Mouse (Mus musculus): ENCODE data around the gene Npy. TPM values are rescaled to one million over a fixed set of nuclear protein-coding genes. Genes with fewer than 3 reads are reported as not detected.

The Npy gene
- polyA plus RNA-seq, 1 experiment from 2014 or later = 0.44 TPM

- no peaks in the 10 kb centered on the region for H3K36me3 ChIP-seq (ENCODE audit: control insufficient read depth, insufficient read depth)
- no peaks in the 10 kb centered on the region for H3K27me3 ChIP-seq (ENCODE audit: control insufficient read depth, insufficient read depth, low read depth, low read length)
- H3K9me3 ChIP-seq (replicated peaks; ENCODE audit: control insufficient read depth, low read length) = no peaks in the 10 kb centered on the region
- ATAC-seq (ENCODE audit: low read depth) = no peak
- no peak overlapping the region for H3K4me2 ChIP-seq (ENCODE audit: low read depth, low read length)
- no peak overlapping the region for H3K27ac ChIP-seq (ENCODE audit: low read length)
- no peak overlapping the region for H3K9ac ChIP-seq (ENCODE audit: low read depth, low read length)
- H3K4me3 ChIP-seq (ENCODE audit: low read depth, low read length) = no peak overlapping the region
- no peaks in the 10 kb centered on the region for H3K4me1 ChIP-seq (ENCODE audit: control insufficient read depth, low read depth, low read length)
- WGBS (ENCODE audit: insufficient replicate concordance) = 47% methylated on average over 8 of the region's 8 CpGs
These were observed 18.4 kb upstream of the Npy start for GRCm38 (mm10) chr6:49804105-49804504.

- 33% methylated on average over 13 of the region's 13 CpGs for WGBS (ENCODE audit: insufficient replicate concordance)
These were observed 14.4 kb upstream of the Npy start for GRCm38 (mm10) chr6:49808076-49808475.

GRCm38 (mm10) chr6:49817183-49817582, 5.3 kb upstream of the Npy start:
- Histone ChIP-seq H3K36me3 (ENCODE audit: control insufficient read depth, insufficient read depth) (no peaks in the 10 kb centered on the region), H3K9ac (ENCODE audit: low read depth, low read length) (no peak overlapping the region), H3K27me3 (ENCODE audit: control insufficient read depth, insufficient read depth, low read depth, low read length) (peaks cover 13% of the 10 kb centered on the region), H3K4me1 (ENCODE audit: control insufficient read depth, low read depth, low read length) (no peaks in the 10 kb centered on the region), H3K4me3 (ENCODE audit: low read depth, low read length) (no peak overlapping the region), H3K4me2 (ENCODE audit: low read depth, low read length) (no peak overlapping the region), H3K9me3 (replicated peaks; ENCODE audit: control insufficient read depth, low read length) (no peaks in the 10 kb centered on the region), H3K27ac (ENCODE audit: low read length) (no peak overlapping the region)
- ATAC-seq (ENCODE audit: low read depth) = no peak
- whole genome bisulfite sequencing (ENCODE audit: insufficient replicate concordance) = 57% methylated on average over 5 of the region's 5 CpGs

More at GRCm38 (mm10) chr6:49808076-49808475, 14.4 kb upstream of the Npy start:
- Histone ChIP-seq H3K9ac (ENCODE audit: low read depth, low read length) (no peak overlapping the region), H3K4me1 (ENCODE audit: control insufficient read depth, low read depth, low read length) (no peaks in the 10 kb centered on the region), H3K4me2 (ENCODE audit: low read depth, low read length) (peak overlapping the region; percentile 7; the same call in 1 of the 2 replicates), H3K27me3 (ENCODE audit: control insufficient read depth, insufficient read depth, low read depth, low read length) (no peaks in the 10 kb centered on the region), H3K9me3 (replicated peaks; ENCODE audit: control insufficient read depth, low read length) (no peaks in the 10 kb centered on the region), H3K36me3 (ENCODE audit: control insufficient read depth, insufficient read depth) (no peaks in the 10 kb centered on the region), H3K4me3 (ENCODE audit: low read depth, low read length) (no peak overlapping the region), H3K27ac (ENCODE audit: low read length) (no peak overlapping the region)
- ATAC-seq (ENCODE audit: low read depth) = no peak

GRCm38 (mm10) chr6:49817625-49818024, 4.9 kb upstream of the Npy start:
- Histone ChIP-seq H3K9ac (ENCODE audit: low read depth, low read length) (no peak overlapping the region), H3K27ac (ENCODE audit: low read length) (no peak overlapping the region), H3K4me1 (ENCODE audit: control insufficient read depth, low read depth, low read length) (no peaks in the 10 kb centered on the region), H3K4me3 (ENCODE audit: low read depth, low read length) (no peak overlapping the region), H3K9me3 (replicated peaks; ENCODE audit: control insufficient read depth, low read length) (no peaks in the 10 kb centered on the region), H3K36me3 (ENCODE audit: control insufficient read depth, insufficient read depth) (no peaks in the 10 kb centered on the region), H3K4me2 (ENCODE audit: low read depth, low read length) (no peak overlapping the region), H3K27me3 (ENCODE audit: control insufficient read depth, insufficient read depth, low read depth, low read length) (peaks cover 17% of the 10 kb centered on the region)
- 38% methylated on average over 6 of the region's 6 CpGs for WGBS (ENCODE audit: insufficient replicate concordance)
- ATAC-seq (ENCODE audit: low read depth) = no peak

- peak overlapping the region; percentile 24 for H3K4me2 ChIP-seq (ENCODE audit: low read depth, low read length)
- peak overlapping the region; percentile 38 for H3K4me3 ChIP-seq (ENCODE audit: low read depth, low read length)
- peaks cover 37% of the 10 kb centered on the region for H3K27me3 ChIP-seq (ENCODE audit: control insufficient read depth, insufficient read depth, low read depth, low read length)
- 3% methylated on average over 10 of the region's 10 CpGs for WGBS (ENCODE audit: insufficient replicate concordance)
- H3K4me1 ChIP-seq (ENCODE audit: control insufficient read depth, low read depth, low read length) = no peaks in the 10 kb centered on the region
- H3K9me3 ChIP-seq (replicated peaks; ENCODE audit: control insufficient read depth, low read length) = no peaks in the 10 kb centered on the region
- no peak overlapping the region for H3K9ac ChIP-seq (ENCODE audit: low read depth, low read length)
- no peaks in the 10 kb centered on the region for H3K36me3 ChIP-seq (ENCODE audit: control insufficient read depth, insufficient read depth)
- no peak for ATAC-seq (ENCODE audit: low read depth)
- H3K27ac ChIP-seq (ENCODE audit: low read length) = no peak overlapping the region
These were observed 341 bp downstream of the Npy start for GRCm38 (mm10) chr6:49822871-49823230.

- no peak overlapping the region for H3K4me3 ChIP-seq (ENCODE audit: low read depth, low read length)
- H3K27me3 ChIP-seq (ENCODE audit: control insufficient read depth, insufficient read depth, low read depth, low read length) = peaks cover 37% of the 10 kb centered on the region
- WGBS (ENCODE audit: insufficient replicate concordance) = 10% methylated on average over 15 of the region's 15 CpGs
- H3K36me3 ChIP-seq (ENCODE audit: control insufficient read depth, insufficient read depth) = no peaks in the 10 kb centered on the region
- no peak for ATAC-seq (ENCODE audit: low read depth)
- no peak overlapping the region for H3K27ac ChIP-seq (ENCODE audit: low read length)
- no peaks in the 10 kb centered on the region for H3K4me1 ChIP-seq (ENCODE audit: control insufficient read depth, low read depth, low read length)
- H3K9ac ChIP-seq (ENCODE audit: low read depth, low read length) = no peak overlapping the region
- no peak overlapping the region for H3K4me2 ChIP-seq (ENCODE audit: low read depth, low read length)
- no peaks in the 10 kb centered on the region for H3K9me3 ChIP-seq (replicated peaks; ENCODE audit: control insufficient read depth, low read length)
These were observed 861 bp downstream of the Npy start for GRCm38 (mm10) chr6:49823371-49823770.

- Histone ChIP-seq H3K9ac (ENCODE audit: low read depth, low read length) (no peak overlapping the region), H3K27ac (ENCODE audit: low read length) (no peak overlapping the region), H3K27me3 (ENCODE audit: control insufficient read depth, insufficient read depth, low read depth, low read length) (peaks cover 37% of the 10 kb centered on the region), H3K4me2 (ENCODE audit: low read depth, low read length) (no peak overlapping the region), H3K4me3 (ENCODE audit: low read depth, low read length) (no peak overlapping the region), H3K36me3 (ENCODE audit: control insufficient read depth, insufficient read depth) (no peaks in the 10 kb centered on the region), H3K4me1 (ENCODE audit: control insufficient read depth, low read depth, low read length) (no peaks in the 10 kb centered on the region), H3K9me3 (replicated peaks; ENCODE audit: control insufficient read depth, low read length) (no peaks in the 10 kb centered on the region)
- 19% methylated on average over 2 of the region's 2 CpGs for WGBS (ENCODE audit: insufficient replicate concordance)
- no peak for ATAC-seq (ENCODE audit: low read depth)
These were observed 1.3 kb downstream of the Npy start for GRCm38 (mm10) chr6:49823821-49824220.

- Histone ChIP-seq H3K27ac (ENCODE audit: low read length) (no peak overlapping the region), H3K9ac (ENCODE audit: low read depth, low read length) (no peak overlapping the region), H3K36me3 (ENCODE audit: control insufficient read depth, insufficient read depth) (no peaks in the 10 kb centered on the region), H3K27me3 (ENCODE audit: control insufficient read depth, insufficient read depth, low read depth, low read length) (no peaks in the 10 kb centered on the region), H3K4me3 (ENCODE audit: low read depth, low read length) (no peak overlapping the region), H3K9me3 (replicated peaks; ENCODE audit: control insufficient read depth, low read length) (no peaks in the 10 kb centered on the region), H3K4me1 (ENCODE audit: control insufficient read depth, low read depth, low read length) (no peaks in the 10 kb centered on the region), H3K4me2 (ENCODE audit: low read depth, low read length) (no peak overlapping the region)
- no peak for ATAC-seq (ENCODE audit: low read depth)
- 37% methylated on average over 2 of the region's 2 CpGs for WGBS (ENCODE audit: insufficient replicate concordance)
These were observed 9.1 kb downstream of the Npy start for GRCm38 (mm10) chr6:49831579-49831978.

GRCm38 (mm10) chr6:49856830-49857229, 34.3 kb downstream of the Npy start:
- H3K4me3 ChIP-seq (ENCODE audit: low read depth, low read length) = no peak overlapping the region

More at GRCm38 (mm10) chr6:49856830-49857229, 34.3 kb downstream of the Npy start:
- H3K36me3 ChIP-seq (ENCODE audit: control insufficient read depth, insufficient read depth) = no peaks in the 10 kb centered on the region
- no peak for ATAC-seq (ENCODE audit: low read depth)
- H3K9ac ChIP-seq (ENCODE audit: low read depth, low read length) = no peak overlapping the region
- 24% methylated on average over 2 of the region's 2 CpGs for WGBS (ENCODE audit: insufficient replicate concordance)
- H3K9me3 ChIP-seq (replicated peaks; ENCODE audit: control insufficient read depth, low read length) = no peaks in the 10 kb centered on the region
- H3K4me1 ChIP-seq (ENCODE audit: control insufficient read depth, low read depth, low read length) = no peaks in the 10 kb centered on the region
- no peak overlapping the region for H3K4me2 ChIP-seq (ENCODE audit: low read depth, low read length)
- H3K27ac ChIP-seq (ENCODE audit: low read length) = no peak overlapping the region
- H3K27me3 ChIP-seq (ENCODE audit: control insufficient read depth, insufficient read depth, low read depth, low read length) = no peaks in the 10 kb centered on the region
